Mouse (Mus musculus): ENCODE results near the gene Plpp3. TPM values are rescaled to one million over a fixed set of nuclear protein-coding genes. Genes with fewer than 3 reads are reported as not detected.

Plpp3 gene
- polyA plus RNA-seq, 1 experiment from 2014 or later: 75.6 TPM

DNA sequence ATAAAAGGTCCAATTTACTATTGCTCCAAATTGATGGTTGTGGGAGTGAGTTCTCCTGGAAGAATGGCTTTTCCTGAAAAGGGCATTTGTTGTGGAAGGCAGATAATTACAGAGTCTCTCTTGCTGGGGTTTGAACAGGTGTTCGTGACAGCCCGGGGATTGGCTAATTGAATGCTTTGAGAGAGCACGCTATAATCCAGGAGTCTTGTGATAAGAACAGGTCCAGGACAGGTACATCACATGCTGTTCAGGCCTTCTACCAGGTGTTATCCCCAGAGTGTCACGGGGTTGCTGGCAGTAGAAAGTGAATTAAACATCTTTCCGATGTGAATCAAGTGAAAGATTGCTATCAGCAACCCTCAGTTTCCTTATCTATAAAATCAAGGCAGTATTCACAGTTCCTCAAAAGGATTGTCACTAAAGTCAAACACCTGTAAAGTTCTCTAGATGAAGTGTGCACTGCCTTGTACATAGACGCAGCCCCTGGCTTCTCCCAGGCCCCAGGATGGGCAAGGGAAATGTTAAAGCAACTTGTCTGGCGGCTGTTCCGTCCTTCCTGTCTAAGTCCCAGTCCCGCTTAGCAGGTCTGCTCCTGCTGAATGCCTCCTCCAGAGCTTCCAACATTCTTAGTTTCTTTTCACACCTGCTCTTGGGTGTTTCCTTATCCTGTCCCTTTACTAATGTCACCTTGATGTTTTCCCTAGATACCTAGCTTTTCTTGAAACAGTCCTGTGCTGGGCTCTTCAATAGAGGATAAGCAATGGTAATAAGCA, 40.0 kb downstream of the Plpp3 start:
- no peaks in the 10 kb centered on the region for H3K9me3 ChIP-seq
- H3K4me2 ChIP-seq (replicated peaks): no peak overlapping the region
- no peak overlapping the region for H3K9ac ChIP-seq (replicated peaks)
- H3K4me1 ChIP-seq: peaks cover 49% of the 10 kb centered on the region
- no peak for ATAC-seq (replicated peaks)
- no peaks in the 10 kb centered on the region for H3K36me3 ChIP-seq
- H3K4me3 ChIP-seq: no peak overlapping the region
- H3K27me3 ChIP-seq: no peaks in the 10 kb centered on the region
- WGBS: 62% methylated on average over 9 of the region's 9 CpGs
- H3K27ac ChIP-seq (replicated peaks): 0 out of 2 replicates have a peak overlapping the region, but pooled peaks have one; percentile 21

GRCm38 (mm10) chr4:105198696-105199095, 41.5 kb downstream of the Plpp3 start:
- ATAC-seq (replicated peaks): no peak
- Histone ChIP-seq H3K4me2 (replicated peaks) (no peak overlapping the region), H3K4me3 (no peak overlapping the region), H3K9me3 (no peaks in the 10 kb centered on the region), H3K27ac (replicated peaks) (0 out of 2 replicates have a peak overlapping the region, but pooled peaks have one; percentile 1), H3K4me1 (peaks cover 58% of the 10 kb centered on the region), H3K9ac (replicated peaks) (no peak overlapping the region), H3K36me3 (no peaks in the 10 kb centered on the region), H3K27me3 (no peaks in the 10 kb centered on the region)
- WGBS: 93% methylated on average over 5 of the region's 5 CpGs

DNA sequence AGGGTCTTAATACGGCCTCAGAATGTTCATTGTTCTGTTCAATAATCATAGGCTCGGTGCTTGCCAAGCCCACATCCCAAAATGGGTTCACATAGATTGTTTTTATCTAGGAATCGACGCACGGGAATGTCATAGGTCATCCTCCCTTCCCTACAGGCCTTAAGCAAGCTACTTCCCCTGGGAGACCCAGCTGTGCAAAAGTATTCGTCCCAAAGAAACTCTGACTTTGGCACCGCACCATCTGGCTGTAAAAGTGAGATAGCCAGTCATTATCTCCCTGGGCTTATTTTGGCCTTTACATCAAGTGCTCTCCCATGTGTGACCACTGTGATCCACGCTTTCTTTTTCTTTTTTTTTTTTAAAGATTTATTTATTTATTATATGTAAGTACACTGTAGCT, 42.2 kb downstream of the Plpp3 start:
- Histone ChIP-seq H3K4me2 (replicated peaks) (no peak overlapping the region), H3K36me3 (no peaks in the 10 kb centered on the region), H3K27ac (replicated peaks) (0 out of 2 replicates have a peak overlapping the region, but pooled peaks have one; percentile 1), H3K4me1 (peaks cover 65% of the 10 kb centered on the region), H3K9me3 (no peaks in the 10 kb centered on the region), H3K4me3 (no peak overlapping the region), H3K9ac (replicated peaks) (no peak overlapping the region), H3K27me3 (no peaks in the 10 kb centered on the region)
- ATAC-seq (replicated peaks): no peak
- WGBS: 73% methylated on average over 8 of the region's 8 CpGs

- H3K27ac ChIP-seq (replicated peaks): 0 out of 2 replicates have a peak overlapping the region, but pooled peaks have one; percentile 12
- H3K4me1 ChIP-seq: peaks cover 73% of the 10 kb centered on the region
- H3K4me3 ChIP-seq: no peak overlapping the region
- H3K4me2 ChIP-seq (replicated peaks): no peak overlapping the region
- H3K36me3 ChIP-seq: no peaks in the 10 kb centered on the region
- H3K9me3 ChIP-seq: no peaks in the 10 kb centered on the region
- ATAC-seq (replicated peaks): no peak
- WGBS: 22% methylated on average over 14 of the region's 14 CpGs
- H3K9ac ChIP-seq (replicated peaks): no peak overlapping the region
- no peaks in the 10 kb centered on the region for H3K27me3 ChIP-seq
Measured at GRCm38 (mm10) chr4:105200624-105201524, 43.7 kb downstream of the Plpp3 start.

DNA sequence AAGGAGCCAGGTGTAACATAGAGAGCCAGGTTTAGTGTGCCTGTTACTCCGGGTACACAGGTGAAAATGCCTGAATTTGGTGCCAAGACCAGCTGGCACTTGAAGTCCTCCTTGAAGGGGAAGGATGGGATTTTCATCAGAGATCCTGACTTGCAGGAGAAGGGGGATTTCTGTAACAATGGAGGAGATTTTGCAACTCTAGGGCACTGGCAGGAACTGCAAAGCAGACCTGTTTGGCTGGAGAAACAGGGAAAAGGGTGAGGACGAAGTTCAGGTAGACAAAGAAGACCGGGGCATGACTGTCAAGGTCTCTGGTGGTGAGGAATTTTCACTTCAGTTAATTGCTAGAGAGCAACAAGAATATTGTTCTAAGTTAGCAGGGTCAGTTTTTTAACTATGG, 45.3 kb downstream of the Plpp3 start:
- Histone ChIP-seq H3K36me3 (no peaks in the 10 kb centered on the region), H3K4me2 (replicated peaks) (no peak overlapping the region), H3K27me3 (no peaks in the 10 kb centered on the region), H3K9ac (replicated peaks) (no peak overlapping the region), H3K4me3 (no peak overlapping the region), H3K27ac (replicated peaks) (peak overlapping the region; percentile 79; the same call in 1 of the 2 replicates), H3K9me3 (no peaks in the 10 kb centered on the region), H3K4me1 (peaks cover 78% of the 10 kb centered on the region)
- WGBS: 78% methylated on average over 3 of the region's 3 CpGs
- ATAC-seq (replicated peaks): no peak

GRCm38 (mm10) chr4:105203303-105203761, 46.2 kb downstream of the Plpp3 start:
- no peak overlapping the region for H3K4me2 ChIP-seq (replicated peaks)
- no peaks in the 10 kb centered on the region for H3K27me3 ChIP-seq
- peak overlapping the region; percentile 79 for H3K27ac ChIP-seq (replicated peaks)
- H3K4me1 ChIP-seq: peaks cover 78% of the 10 kb centered on the region
- H3K36me3 ChIP-seq: no peaks in the 10 kb centered on the region
- no peak overlapping the region for H3K9ac ChIP-seq (replicated peaks)
- ATAC-seq (replicated peaks): peak; percentile 52
- no peak overlapping the region for H3K4me3 ChIP-seq
- WGBS: 56% methylated on average over 2 of the region's 2 CpGs
- no peaks in the 10 kb centered on the region for H3K9me3 ChIP-seq

GRCm38 (mm10) chr4:105204071-105204470, 46.9 kb downstream of the Plpp3 start:
- peaks cover 73% of the 10 kb centered on the region for H3K4me1 ChIP-seq
- H3K27me3 ChIP-seq: no peaks in the 10 kb centered on the region
- peak overlapping the region; percentile 79 for H3K27ac ChIP-seq (replicated peaks)
- H3K36me3 ChIP-seq: no peaks in the 10 kb centered on the region
- WGBS: 74% methylated on average over 9 of the region's 9 CpGs
- no peak overlapping the region for H3K9ac ChIP-seq (replicated peaks)
- no peak overlapping the region for H3K4me2 ChIP-seq (replicated peaks)
- ATAC-seq (replicated peaks): no peak
- H3K9me3 ChIP-seq: no peaks in the 10 kb centered on the region
- no peak overlapping the region for H3K4me3 ChIP-seq

DNA sequence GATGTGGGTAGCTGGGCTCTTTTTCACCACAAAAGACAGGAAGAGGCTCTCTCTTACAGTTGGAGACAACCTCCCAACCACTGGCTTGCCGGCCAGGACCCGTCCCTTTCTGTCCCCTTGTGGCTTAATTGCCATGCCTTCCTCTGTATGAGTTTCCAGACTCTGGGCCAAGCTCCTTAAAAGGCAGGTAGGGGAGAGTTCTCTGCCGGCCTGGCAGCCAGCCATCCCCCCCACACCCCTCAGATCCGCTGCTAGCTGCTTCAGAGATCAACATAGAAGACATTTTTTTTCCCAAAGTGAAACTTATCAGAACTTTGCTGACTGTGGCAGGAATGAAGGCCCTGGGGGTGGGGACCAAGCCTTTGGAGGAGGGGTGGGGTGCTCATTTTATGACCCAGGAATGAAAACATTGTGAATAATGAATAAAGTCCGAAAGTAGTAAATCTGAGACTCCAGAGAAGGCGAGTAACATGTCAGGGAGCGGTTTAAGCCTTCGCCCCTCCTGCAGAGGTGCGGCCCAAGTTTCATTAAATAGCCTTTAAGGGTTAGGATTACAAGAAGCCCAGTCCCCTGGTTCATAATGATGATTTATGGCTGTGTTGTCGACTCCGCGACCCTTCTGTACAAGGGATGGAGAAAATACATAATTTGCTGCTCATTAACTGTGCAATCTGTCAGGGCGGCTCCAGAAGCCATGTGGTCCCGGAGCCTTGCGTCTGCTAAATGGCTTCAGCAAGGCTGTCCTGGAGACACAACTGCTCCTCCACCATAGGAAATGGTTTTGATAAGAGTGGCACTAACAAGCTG, 48.1 kb downstream of the Plpp3 start:
- Histone ChIP-seq H3K4me3 (no peak overlapping the region), H3K4me2 (replicated peaks) (no peak overlapping the region), H3K9me3 (no peaks in the 10 kb centered on the region), H3K27me3 (no peaks in the 10 kb centered on the region), H3K4me1 (peaks cover 69% of the 10 kb centered on the region), H3K36me3 (0 out of 2 replicates have a peak, but pooled peaks cover 3% of the 10 kb centered on the region), H3K9ac (replicated peaks) (no peak overlapping the region), H3K27ac (replicated peaks) (peak overlapping the region; percentile 64)
- 55% methylated on average over 15 of the region's 15 CpGs for WGBS
- no peak for ATAC-seq (replicated peaks)

- Histone ChIP-seq H3K9me3 (no peaks in the 10 kb centered on the region), H3K4me2 (replicated peaks) (no peak overlapping the region), H3K4me3 (no peak overlapping the region), H3K9ac (replicated peaks) (no peak overlapping the region), H3K27ac (replicated peaks) (0 out of 2 replicates have a peak overlapping the region, but pooled peaks have one; percentile 64), H3K4me1 (peaks cover 60% of the 10 kb centered on the region), H3K27me3 (no peaks in the 10 kb centered on the region), H3K36me3 (0 out of 2 replicates have a peak, but pooled peaks cover 3% of the 10 kb centered on the region)
- 89% methylated on average over 6 of the region's 6 CpGs for WGBS
- no peak for ATAC-seq (replicated peaks)
Measured at GRCm38 (mm10) chr4:105206102-105206501, 49.0 kb downstream of the Plpp3 start.

DNA sequence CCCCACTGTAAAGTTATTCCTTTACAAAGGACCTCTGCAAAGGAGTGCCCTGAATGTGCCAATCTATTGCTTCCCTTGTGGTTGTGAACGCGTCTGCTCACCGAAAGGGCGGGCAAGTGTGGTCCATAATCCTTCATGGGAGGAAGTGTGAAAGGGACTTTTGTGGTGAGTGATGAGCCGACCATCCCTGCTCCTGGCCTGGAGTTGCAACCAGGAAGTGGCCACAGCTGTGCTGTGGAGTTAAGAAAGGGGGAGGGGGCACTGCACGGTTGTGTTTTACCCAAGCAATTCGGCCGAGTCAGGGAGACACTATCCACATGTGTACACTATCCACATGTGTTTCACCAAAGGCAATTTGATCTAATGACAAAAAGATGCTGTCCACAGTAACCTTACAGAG, 49.8 kb downstream of the Plpp3 start:
- Histone ChIP-seq H3K4me3 (no peak overlapping the region), H3K27ac (replicated peaks) (peak overlapping the region; percentile 25; the same call in 1 of the 2 replicates), H3K36me3 (0 out of 2 replicates have a peak, but pooled peaks cover 3% of the 10 kb centered on the region), H3K4me2 (replicated peaks) (no peak overlapping the region), H3K4me1 (peaks cover 54% of the 10 kb centered on the region), H3K9ac (replicated peaks) (no peak overlapping the region), H3K9me3 (no peaks in the 10 kb centered on the region), H3K27me3 (no peaks in the 10 kb centered on the region)
- ATAC-seq (replicated peaks): no peak
- WGBS: 44% methylated on average over 8 of the region's 8 CpGs

DNA sequence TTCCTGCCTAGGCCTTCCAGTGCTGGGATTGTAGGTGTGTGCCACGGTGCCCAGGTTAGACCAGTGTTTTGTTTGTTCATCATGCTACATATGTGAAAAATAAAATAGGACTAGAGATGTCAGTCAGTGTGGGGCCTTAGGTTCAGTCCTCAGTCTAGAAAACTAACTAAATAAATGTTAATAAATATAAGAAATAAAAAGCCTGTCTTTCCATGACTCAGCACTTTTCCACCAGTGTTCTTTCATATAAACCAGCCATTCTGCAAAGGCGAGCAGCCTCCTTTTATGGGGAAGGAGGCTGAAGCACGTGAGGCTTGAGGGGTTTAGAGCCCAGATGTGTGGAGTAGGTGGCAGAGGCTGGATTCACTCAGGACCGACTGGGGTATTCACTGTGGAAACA, 50.5 kb downstream of the Plpp3 start:
- H3K4me3 ChIP-seq: no peak overlapping the region
- peaks cover 48% of the 10 kb centered on the region for H3K4me1 ChIP-seq
- no peak overlapping the region for H3K9ac ChIP-seq (replicated peaks)
- no peak overlapping the region for H3K27ac ChIP-seq (replicated peaks)
- H3K9me3 ChIP-seq: no peaks in the 10 kb centered on the region
- H3K36me3 ChIP-seq: 0 out of 2 replicates have a peak, but pooled peaks cover 3% of the 10 kb centered on the region
- no peak overlapping the region for H3K4me2 ChIP-seq (replicated peaks)
- H3K27me3 ChIP-seq: no peaks in the 10 kb centered on the region
- 81% methylated on average over 4 of the region's 4 CpGs for WGBS
- no peak for ATAC-seq (replicated peaks)

All from forebrain, embryonic 15.5 days (tissue).